Mouse (Mus musculus) mouse embryonic stem cell (cell line): ENCODE measurements at regions not wholly inside any gene's neighbourhood (a gene's known extent, or its start where the extent isn't known, plus 50 kb on each side); places are given as distances from the start of the nearest gene placed in this dataset.

Experiments used
- in situ Hi-C, 2 experiments: fragments of 300-500 bp; cut with MboI; formaldehyde crosslinking; loops; 1 replicate in 1 of 2; 3 replicates in 1 of 2; pipeline ENCODE4 v1.14.3; 2019 to 2020; ENCODE audit warnings: low sequenced_read_pairs in 2 of 2, low pct_unique_long_range_greater_than_20kb in 1 of 2, mixed read lengths in 1 of 2; ENCODE audit not compliant: unreplicated experiment in 1 of 2

DNA sequence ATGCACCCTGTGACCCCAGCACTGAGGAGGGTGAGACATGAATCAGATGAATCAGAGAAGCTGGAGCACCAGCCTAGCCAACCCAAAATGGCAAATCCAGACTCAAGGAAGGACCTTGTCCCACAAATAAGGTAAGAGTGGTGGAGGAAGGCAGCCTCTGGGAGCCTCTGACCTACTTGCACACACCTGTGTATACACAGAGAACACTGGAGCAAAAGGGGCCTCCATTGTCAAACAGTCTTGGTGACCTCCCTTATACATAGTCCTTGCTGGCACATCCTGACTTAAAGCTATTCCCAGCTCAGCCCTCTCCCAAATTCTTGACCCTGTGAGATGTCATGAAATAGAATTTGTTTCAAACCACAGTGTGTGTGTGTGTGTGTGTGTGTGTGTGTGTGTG, 57.1 kb downstream of the Inhbb start:
- in situ Hi-C loops: no loop called here

- in situ Hi-C loops: no loop called here
Observed at GRCm38 (mm10) chr1:119358096-119358495, 64.0 kb downstream of the Inhbb start.

- in situ Hi-C loops: no loop called here
Observed at GRCm38 (mm10) chr1:119356916-119357315, 65.1 kb downstream of the Inhbb start.

DNA sequence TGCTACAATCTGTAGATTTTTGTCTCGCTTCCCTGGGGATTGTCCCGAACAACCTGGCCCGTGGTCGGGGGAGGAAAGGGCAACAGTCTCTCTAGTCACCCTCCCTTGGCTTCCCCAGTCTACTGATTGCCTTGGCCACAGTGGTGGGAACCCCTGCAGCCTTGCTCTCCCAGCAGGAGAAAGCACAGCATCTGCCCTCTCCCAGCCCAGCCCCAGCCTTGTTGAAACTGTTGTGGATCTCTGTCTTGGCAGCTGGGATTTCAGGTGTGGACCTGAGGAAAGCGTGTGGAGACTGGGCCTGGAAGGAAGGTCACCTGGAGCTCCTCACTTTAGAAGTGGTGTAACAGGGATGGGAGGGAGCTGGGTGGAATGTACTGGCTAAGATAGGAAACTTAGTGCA, 66.6 kb downstream of the Inhbb start:
- in situ Hi-C loops: no loop called here

- in situ Hi-C loops: no loop called here
Observed at GRCm38 (mm10) chr1:119351567-119351966, 70.5 kb downstream of the Inhbb start.

DNA sequence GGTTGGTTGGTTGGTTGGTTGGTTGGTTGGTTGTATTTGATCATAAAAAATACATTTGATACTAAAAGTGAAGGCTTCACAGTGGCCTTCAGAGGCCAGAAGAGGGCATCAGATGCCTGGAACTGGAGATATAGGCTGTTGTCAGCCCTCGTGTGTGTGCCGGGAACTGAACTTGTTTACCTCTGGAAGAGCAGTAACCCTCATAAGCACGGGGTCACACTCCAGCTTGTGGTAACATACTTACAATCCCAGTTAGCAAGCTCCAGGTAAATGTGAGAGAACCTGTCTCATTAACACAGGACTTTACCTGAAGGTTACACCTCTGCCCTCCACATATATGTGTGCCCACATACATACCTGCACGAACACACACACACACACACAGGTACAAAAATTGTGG, 71.2 kb downstream of the Inhbb start:
- in situ Hi-C loops: no loop called here

GRCm38 (mm10) chr1:119350296-119350695, 71.8 kb downstream of the Inhbb start:
- in situ Hi-C loops: no loop called here

DNA sequence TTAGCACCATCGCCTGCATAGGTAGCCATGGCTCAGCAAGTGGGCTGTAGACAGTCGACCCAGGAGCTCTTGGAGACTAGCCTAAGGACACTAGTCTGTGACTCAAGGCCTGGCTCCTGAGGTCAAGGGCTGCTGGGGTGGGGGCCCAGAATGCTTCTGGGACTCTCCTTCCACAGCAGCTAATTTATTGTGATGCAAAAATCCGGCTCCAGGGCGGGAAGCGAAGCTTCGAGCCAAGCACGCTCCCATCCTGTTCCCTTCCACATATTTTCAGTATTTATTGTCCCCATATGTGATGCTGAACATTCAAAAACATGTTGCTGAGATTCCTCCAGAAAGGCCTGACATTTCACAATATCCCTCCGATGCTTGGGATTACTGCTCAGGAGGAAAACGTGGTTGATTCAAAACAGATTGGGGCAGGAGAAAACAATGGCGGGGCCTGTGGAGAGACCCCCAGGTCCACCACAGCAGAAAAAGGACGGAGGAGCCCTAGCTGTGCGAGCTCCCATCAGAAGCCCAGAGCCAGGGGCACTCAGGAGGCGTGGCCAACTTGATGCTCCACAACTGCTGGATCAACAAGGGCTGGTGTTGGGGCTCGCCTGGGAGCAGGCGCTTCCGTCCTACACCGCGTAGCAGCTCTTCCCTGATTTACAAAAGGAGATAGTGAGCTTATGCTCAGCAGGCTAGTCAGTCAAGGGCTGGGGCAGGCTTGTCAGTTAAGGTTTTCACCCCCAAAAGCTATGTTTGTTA, 73.4 kb downstream of the Inhbb start:
- in situ Hi-C loops: loop anchor here in 1 of 2 experiments (5.0 kb wide), 1 partner anchor 94 kb away; no protein-coding TSS in a partner anchor

GRCm38 (mm10) chr1:119347749-119348148, 74.3 kb downstream of the Inhbb start:
- in situ Hi-C loops: loop anchor here in 1 of 2 experiments (5.0 kb wide), 1 partner anchor 95 kb away; no protein-coding TSS in a partner anchor

- in situ Hi-C loops: loop anchor here in 1 of 2 experiments (5.0 kb wide), 1 partner anchor 96 kb away; no protein-coding TSS in a partner anchor
Observed at GRCm38 (mm10) chr1:119346634-119347155, 75.4 kb downstream of the Inhbb start.

- in situ Hi-C loops: loop anchor here in 1 of 2 experiments (5.0 kb wide), 1 partner anchor 97 kb away; no protein-coding TSS in a partner anchor
Observed at GRCm38 (mm10) chr1:119345115-119345791, 76.8 kb downstream of the Inhbb start.

- in situ Hi-C loops: no loop called here
Observed at GRCm38 (mm10) chr1:119344046-119344445, 78.0 kb downstream of the Inhbb start.

- in situ Hi-C loops: no loop called here
Observed at GRCm38 (mm10) chr1:119335171-119335570, 86.9 kb downstream of the Inhbb start.

GRCm38 (mm10) chr1:119330751-119331326, 91.2 kb downstream of the Inhbb start:
- in situ Hi-C loops: no loop called here

DNA sequence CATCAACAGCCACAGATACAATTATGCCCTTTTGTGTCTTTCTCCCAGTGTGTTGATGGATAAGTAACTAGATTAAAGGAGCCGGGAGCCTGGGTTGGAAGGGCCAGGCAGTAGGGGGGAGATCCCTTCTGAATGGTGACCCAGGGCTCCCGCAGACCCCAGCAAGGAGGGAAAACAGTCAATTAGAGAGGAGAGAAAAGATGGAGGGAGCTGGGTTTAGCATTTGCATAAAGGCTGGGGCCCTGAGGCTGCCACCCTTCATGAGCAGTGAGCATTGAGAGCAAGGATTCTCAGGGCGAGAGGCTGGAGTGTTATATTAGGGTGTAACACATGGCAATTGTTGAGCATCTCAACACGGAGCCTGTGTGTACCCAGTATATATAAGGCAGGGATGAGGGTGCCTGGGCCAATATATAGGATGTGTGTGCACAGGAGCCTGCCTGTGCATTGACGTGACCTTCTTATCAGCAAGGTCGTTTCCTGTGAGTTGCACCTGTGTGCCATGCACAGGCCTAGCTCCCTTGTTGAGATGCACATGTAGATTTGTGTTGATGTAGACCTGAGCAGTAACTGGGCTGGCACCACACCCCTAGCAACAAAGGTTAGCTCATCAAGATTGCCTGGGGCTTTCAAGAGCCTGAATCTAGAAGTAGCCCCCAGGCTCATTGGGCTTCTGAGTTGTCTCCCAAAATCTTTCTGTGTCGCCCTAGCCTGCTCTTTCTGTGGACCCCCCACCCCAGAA, 92.2 kb downstream of the Inhbb start:
- in situ Hi-C loops: no loop called here

GRCm38 (mm10) chr1:119328921-119329692, 92.9 kb downstream of the Inhbb start:
- in situ Hi-C loops: no loop called here

DNA sequence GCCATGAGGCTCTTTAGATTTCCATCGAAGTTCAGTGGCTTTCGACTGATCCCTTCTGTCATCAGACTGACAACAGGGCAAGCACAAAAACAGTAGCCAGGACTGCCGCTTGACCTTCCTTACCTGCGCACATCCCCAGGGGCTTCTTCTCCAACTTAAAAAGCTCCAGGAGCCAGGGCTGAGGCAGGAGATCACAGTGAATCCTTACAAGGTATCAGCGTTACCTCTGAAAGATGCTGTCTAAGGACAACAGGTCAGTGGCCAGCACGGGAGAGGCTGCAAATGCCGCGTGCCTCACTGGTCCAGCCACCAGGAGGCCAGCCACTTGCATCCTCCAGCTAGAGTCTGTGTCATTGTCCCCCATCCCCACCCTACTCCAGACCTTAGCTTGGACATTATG, 97.5 kb downstream of the Inhbb start:
- in situ Hi-C loops: no loop called here
